Mouse (Mus musculus) neural tube, embryonic 11.5 days (tissue): ENCODE results near the gene Tcl1. TPM values are rescaled to one million over a fixed set of nuclear protein-coding genes. Genes with fewer than 3 reads are reported as not detected.

Source experiments
- ATAC-seq: fragments of 200-750 bp; cut with Nextera tagmentation; 2 replicates; pipeline ENCODE4 v1.8.0; 2017; ENCODE audit warnings: moderate number of reproducible peaks, mild to moderate bottlenecking, moderate TSS enrichment, moderate library complexity; ENCODE audit not compliant: insufficient read depth, low FRiP score, low TSS enrichment
- DNase-seq: peaks from one replicate; pipeline ENCODE4 v3.0.0-alpha.2; 2015; ENCODE audit warnings: low spot score
- H3K27ac ChIP-seq: fragments of 300-500 bp; sonication (generic); 2 replicates; pipeline ENCODE4 v1.5.1; 2014; ENCODE audit warnings: low read depth, mild to moderate bottlenecking, low read length
- H3K27me3 ChIP-seq: fragments of 300-500 bp; sonication (generic); 2 replicates; pipeline ENCODE4 v1.6.1; 2014; ENCODE audit warnings: mild to moderate bottlenecking, low read length, mixed read lengths; ENCODE audit not compliant: control insufficient read depth, insufficient read depth
- H3K36me3 ChIP-seq: fragments of 300-500 bp; sonication (generic); 2 replicates; pipeline ENCODE4 v1.6.1; 2014; ENCODE audit warnings: mild to moderate bottlenecking, low read length, moderate library complexity, mixed read lengths; ENCODE audit not compliant: control insufficient read depth, insufficient read depth
- H3K4me1 ChIP-seq: fragments of 300-500 bp; sonication (generic); 2 replicates; pipeline ENCODE4 v1.6.1; 2014; ENCODE audit warnings: low read length, mixed read lengths; ENCODE audit not compliant: control insufficient read depth, insufficient read depth
- H3K4me2 ChIP-seq: fragments of 300-500 bp; sonication (generic); 2 replicates; pipeline ENCODE4 v1.6.1; 2014; ENCODE audit warnings: low read depth, mild to moderate bottlenecking, moderate library complexity
- H3K4me3 ChIP-seq: fragments of 300-500 bp; sonication (generic); 2 replicates; pipeline ENCODE4 v1.5.1; 2014; ENCODE audit warnings: low read depth, low read length
- H3K9ac ChIP-seq: fragments of 300-500 bp; sonication (generic); 2 replicates; pipeline ENCODE4 v1.6.1; 2014; ENCODE audit warnings: mild to moderate bottlenecking, low read length
- H3K9me3 ChIP-seq: fragments of 300-500 bp; sonication (generic); 2 replicates; pipeline ENCODE4 v1.6.1; 2016; ENCODE audit warnings: low read length; ENCODE audit not compliant: control insufficient read depth
- WGBS: fragments of 180-500 bp; shearing (Covaris S2); extraction: QIAGEN DNeasy Blood & Tissue Kit; methylation state at CpG from one replicate; pipeline ENCODE4 v1.1.7; 2014; 5-methylcytosine and 5-hydroxymethylcytosine counted together
- polyA plus RNA-seq: library from polyadenylated mRNA; unstranded; fragments of >200 nt; fragmentation: Nextera tagmentation; extraction: Ambion mirVana; gene quantifications from 2 replicates; pipeline ENCODE4 v1.2.1, GENCODE M21; 2014

Tcl1 gene
- not detected in 2 replicates for polyA plus RNA-seq

DNA sequence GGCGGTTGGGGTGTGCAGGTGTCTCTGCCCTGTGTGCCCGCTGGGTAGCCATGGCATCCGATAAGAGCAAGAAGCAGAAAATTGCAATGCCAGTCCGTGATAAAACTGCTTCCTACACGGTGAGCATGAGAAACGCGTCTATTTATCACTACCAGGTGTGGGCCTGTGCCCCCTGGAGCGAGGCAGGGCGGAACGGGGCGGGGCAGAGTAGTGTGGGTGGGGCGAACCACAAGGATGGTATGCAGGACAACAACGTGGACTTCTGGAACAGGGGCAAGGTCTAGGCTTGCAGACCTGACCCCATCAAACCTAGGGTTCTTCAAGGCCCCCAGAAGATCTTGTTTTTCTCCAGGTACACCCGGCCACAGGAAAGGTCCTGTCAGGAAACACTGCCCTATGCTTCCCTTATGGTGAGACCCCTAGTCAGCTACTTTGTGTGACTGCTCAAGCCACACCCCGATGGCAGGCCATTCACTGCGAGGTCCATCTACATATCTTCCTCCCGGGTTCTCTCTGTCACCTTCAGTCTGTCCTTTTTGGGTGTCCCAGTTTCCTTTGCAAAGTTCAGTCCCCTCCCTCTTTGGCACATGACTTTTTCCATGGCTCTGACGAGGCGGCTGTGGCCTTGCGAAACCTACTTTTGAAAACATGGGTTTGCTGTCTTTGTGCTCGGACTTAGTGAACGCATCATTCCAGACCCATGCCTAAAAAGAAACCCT, at the start of gene Tcl1:
Gene Tcl1, minus strand, starts transcription at position 193 of the 719 bp plus-strand sequence.
- Histone ChIP-seq H3K9me3 (no peaks in the 10 kb centered on the region), H3K27ac (no peak within 1 kb of the TSS), H3K36me3 (no peaks in the 10 kb centered on the region), H3K4me1 (no peaks in the 10 kb centered on the region), H3K4me2 (no peak within 1 kb of the TSS), H3K27me3 (no peaks in the 10 kb centered on the region), H3K9ac (no peak within 1 kb of the TSS), H3K4me3 (no peak within 1 kb of the TSS)
- WGBS: 94% methylated on average over 22 of the region's 22 CpGs
- DNase-seq (no peak), ATAC-seq (no peak)

- no peak overlapping the region for H3K4me2 ChIP-seq
- no peak overlapping the region for H3K9ac ChIP-seq
- no peak for ATAC-seq
- DNase-seq: no peak
- H3K4me1 ChIP-seq: no peaks in the 10 kb centered on the region
- H3K27me3 ChIP-seq: no peaks in the 10 kb centered on the region
- H3K27ac ChIP-seq: no peak overlapping the region
- no peaks in the 10 kb centered on the region for H3K9me3 ChIP-seq
- WGBS: 57% methylated on average over 17 of the region's 17 CpGs
- no peaks in the 10 kb centered on the region for H3K36me3 ChIP-seq
- no peak overlapping the region for H3K4me3 ChIP-seq
Measured at GRCm38 (mm10) chr12:105271016-105271965, 48.7 kb upstream of the Tcl1 start.

GRCm38 (mm10) chr12:105267076-105267475, 44.5 kb upstream of the Tcl1 start:
- WGBS: 85% methylated on average over 5 of the region's 5 CpGs
- DNase-seq (no peak), ATAC-seq (no peak)
- H3K36me3 ChIP-seq: no peaks in the 10 kb centered on the region
- no peak overlapping the region for H3K27ac ChIP-seq
- H3K4me3 ChIP-seq: no peak overlapping the region
- H3K4me2 ChIP-seq: no peak overlapping the region
- no peak overlapping the region for H3K9ac ChIP-seq
- no peaks in the 10 kb centered on the region for H3K4me1 ChIP-seq
- no peaks in the 10 kb centered on the region for H3K9me3 ChIP-seq
- H3K27me3 ChIP-seq: no peaks in the 10 kb centered on the region

GRCm38 (mm10) chr12:105266096-105266495, 43.5 kb upstream of the Tcl1 start:
- no peaks in the 10 kb centered on the region for H3K36me3 ChIP-seq
- H3K9me3 ChIP-seq: no peaks in the 10 kb centered on the region
- H3K27ac ChIP-seq: no peak overlapping the region
- ATAC-seq (no peak), DNase-seq (peak; percentile 68)
- no peak overlapping the region for H3K4me2 ChIP-seq
- no peaks in the 10 kb centered on the region for H3K27me3 ChIP-seq
- H3K9ac ChIP-seq: no peak overlapping the region
- 8% methylated on average over 3 of the region's 3 CpGs for WGBS
- H3K4me1 ChIP-seq: no peaks in the 10 kb centered on the region
- H3K4me3 ChIP-seq: no peak overlapping the region

DNA sequence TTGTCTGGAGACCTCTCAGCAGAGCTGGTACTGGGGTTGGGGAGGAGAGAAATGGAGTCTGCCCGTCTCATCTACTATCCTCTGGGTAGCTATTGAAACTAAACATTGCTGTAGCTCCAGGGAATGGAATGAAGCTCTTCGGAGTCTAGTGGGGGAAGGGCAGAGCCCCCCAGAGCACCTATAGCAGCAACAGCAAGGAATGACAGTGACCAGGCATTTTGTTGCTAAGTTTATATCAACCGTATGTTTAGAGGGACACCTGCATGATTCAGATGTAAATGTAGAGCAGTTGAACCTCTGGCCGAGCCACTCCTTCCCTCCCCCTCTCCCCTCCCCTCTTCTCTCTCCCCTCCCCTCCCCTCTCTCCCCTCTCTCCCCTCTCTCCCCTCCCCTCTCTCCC, 36.6 kb upstream of the Tcl1 start:
- WGBS: 24% methylated on average over 4 of the region's 4 CpGs
- H3K9me3 ChIP-seq: no peaks in the 10 kb centered on the region
- H3K27me3 ChIP-seq: no peaks in the 10 kb centered on the region
- H3K4me2 ChIP-seq: no peak overlapping the region
- no peak overlapping the region for H3K9ac ChIP-seq
- H3K4me1 ChIP-seq: no peaks in the 10 kb centered on the region
- H3K27ac ChIP-seq: no peak overlapping the region
- DNase-seq: no peak
- no peak overlapping the region for H3K4me3 ChIP-seq
- H3K36me3 ChIP-seq: no peaks in the 10 kb centered on the region
- no peak for ATAC-seq

DNA sequence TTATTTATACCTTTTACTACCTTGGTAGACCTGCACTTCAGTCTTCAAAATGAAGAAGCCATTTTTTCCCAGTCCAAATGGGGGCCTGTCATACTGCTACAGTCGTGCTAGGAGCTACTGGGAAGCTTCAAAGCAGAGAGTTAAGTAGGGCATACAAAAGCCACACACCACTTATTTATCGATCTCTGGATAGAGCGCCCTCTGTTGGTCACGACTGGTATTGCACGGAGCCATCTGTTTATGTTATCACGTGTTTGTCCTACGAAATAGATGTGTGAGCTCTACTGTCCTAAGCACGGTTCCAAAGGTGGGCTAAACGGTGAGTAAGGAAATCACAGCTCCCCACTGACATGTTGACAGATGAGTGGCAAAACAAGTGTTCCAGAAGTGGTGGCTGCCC, 36.2 kb upstream of the Tcl1 start:
- no peak overlapping the region for H3K27ac ChIP-seq
- DNase-seq: peak; percentile 62
- 8% methylated on average over 9 of the region's 9 CpGs for WGBS

GRCm38 (mm10) chr12:105253796-105254195, 31.2 kb upstream of the Tcl1 start:
- no peaks in the 10 kb centered on the region for H3K27me3 ChIP-seq
- H3K4me1 ChIP-seq: peaks cover 3% of the 10 kb centered on the region
- H3K9me3 ChIP-seq: no peaks in the 10 kb centered on the region
- H3K36me3 ChIP-seq: no peaks in the 10 kb centered on the region
- H3K9ac ChIP-seq: no peak overlapping the region
- ATAC-seq (no peak), DNase-seq (no peak)
- no peak overlapping the region for H3K27ac ChIP-seq
- no peak overlapping the region for H3K4me2 ChIP-seq
- no peak overlapping the region for H3K4me3 ChIP-seq
- WGBS: 96% methylated on average over 3 of the region's 3 CpGs

More for the DNA sequence above, 36.2 kb upstream of the Tcl1 start:
- H3K36me3 ChIP-seq: no peaks in the 10 kb centered on the region
- H3K9ac ChIP-seq: no peak overlapping the region
- H3K9me3 ChIP-seq: no peaks in the 10 kb centered on the region
- H3K4me1 ChIP-seq: no peaks in the 10 kb centered on the region
- ATAC-seq: no peak
- H3K27me3 ChIP-seq: no peaks in the 10 kb centered on the region
- H3K4me3 ChIP-seq: no peak overlapping the region
- H3K4me2 ChIP-seq: no peak overlapping the region

DNA sequence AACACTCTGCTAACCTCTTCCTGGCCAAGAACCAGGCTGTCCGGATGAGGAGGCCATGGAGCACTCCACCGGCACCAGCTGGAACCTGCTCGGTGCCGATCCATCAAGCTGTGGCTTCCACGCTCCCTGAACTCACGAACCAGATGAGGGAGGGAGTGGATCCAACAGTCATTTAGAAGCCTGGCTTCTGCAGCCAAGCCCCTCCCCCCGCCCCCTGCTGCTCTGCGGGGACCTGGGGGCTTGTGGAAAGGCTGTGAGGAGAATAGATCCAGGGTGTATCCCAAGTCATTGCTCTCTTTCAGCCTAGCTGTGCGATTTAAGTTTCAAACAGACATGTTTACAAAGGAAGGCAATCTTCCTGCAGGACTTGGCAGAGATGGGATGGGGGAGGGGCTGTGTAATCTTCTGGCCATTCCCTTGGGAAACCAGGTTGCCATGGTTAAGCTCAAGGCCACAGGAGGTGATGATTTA, 26.2 kb upstream of the Tcl1 start:
- Histone ChIP-seq H3K9me3 (no peaks in the 10 kb centered on the region), H3K27me3 (no peaks in the 10 kb centered on the region), H3K9ac (no peak overlapping the region), H3K36me3 (no peaks in the 10 kb centered on the region), H3K27ac (no peak overlapping the region), H3K4me2 (peak overlapping the region; percentile 24; the same call in 1 of the 2 replicates), H3K4me1 (peaks cover 6% of the 10 kb centered on the region), H3K4me3 (no peak overlapping the region)
- DNase-seq (peak; percentile 51), ATAC-seq (no peak)
- 5% methylated on average over 9 of the region's 9 CpGs for WGBS
